Mouse (Mus musculus) C2C12 (cell line): ENCODE measurements around the gene Frmd5. TPM values are rescaled to one million over a fixed set of nuclear protein-coding genes. Genes with fewer than 3 reads are reported as not detected.
A peak's percentile ranks its signal among the peaks of the same experiment; 100 is the strongest.

Source experiments
- H3K27me3 ChIP-seq: one replicate; pipeline ENCODE4 v1.6.1; 2011; ENCODE audit not compliant: control insufficient read depth, insufficient read depth, insufficient read length
- H3K36me3 ChIP-seq: one replicate; pipeline ENCODE4 v1.6.1; 2011; ENCODE audit not compliant: control insufficient read depth, insufficient read depth
- H3K4me3 ChIP-seq: one replicate; pipeline ENCODE4 v1.5.1; 2011; ENCODE audit warnings: mild to moderate bottlenecking, control low read depth; ENCODE audit not compliant: poor library complexity, insufficient read depth, severe bottlenecking
- H3K79me2 ChIP-seq: one replicate; pipeline ENCODE4 v1.6.1; 2011; ENCODE audit not compliant: control insufficient read depth, insufficient read depth
- H3K79me3 ChIP-seq: one replicate; pipeline ENCODE4 v1.6.1; 2011; ENCODE audit warnings: low read depth, control low read depth
- H3ac ChIP-seq: one replicate; pipeline ENCODE3; 2011; ENCODE audit warnings: low read depth; ENCODE audit not compliant: control insufficient read depth, insufficient read length
- CEBPB ChIP-seq: IDR thresholded peaks from one replicate; pipeline ENCODE4 v1.6.1; 2011; ENCODE audit warnings: low read depth, mild to moderate bottlenecking, control low read depth, moderate library complexity
- CTCF ChIP-seq: IDR thresholded peaks from one replicate; pipeline ENCODE4 v1.5.1; 2011; ENCODE audit not compliant: control insufficient read depth, insufficient read depth, insufficient read length
- FOSL1 ChIP-seq: IDR thresholded peaks from one replicate; pipeline ENCODE4 v1.8.0; 2011; ENCODE audit warnings: mild to moderate bottlenecking, low read length; ENCODE audit not compliant: poor library complexity, insufficient read depth, severe bottlenecking
- MAX ChIP-seq: IDR thresholded peaks from one replicate; pipeline ENCODE4 v1.6.1; 2011; ENCODE audit warnings: mild to moderate bottlenecking, control low read depth
- MYOD1 ChIP-seq: IDR thresholded peaks from one replicate; pipeline ENCODE4 v1.6.1; 2011; ENCODE audit warnings: low read depth; ENCODE audit not compliant: control insufficient read depth, insufficient read length
- MYOG ChIP-seq: IDR thresholded peaks from one replicate; pipeline ENCODE4 v1.6.1; 2011; ENCODE audit not compliant: control insufficient read depth, insufficient read length; ENCODE audit errors: extremely low read depth
- USF1 ChIP-seq: IDR thresholded peaks from one replicate; pipeline ENCODE4 v1.6.1; 2011; ENCODE audit warnings: low read depth, mild to moderate bottlenecking, control low read depth, moderate library complexity
- polyA plus RNA-seq: library from polyadenylated mRNA; unstranded; fragments of >200 nt; fragmentation: generic; extraction: Trizol; gene quantifications from one replicate; pipeline ENCODE4 v1.2.1, GENCODE M21; 2012; ENCODE audit warnings: missing spikeins

Frmd5 gene
- polyA plus RNA-seq, 1 experiment = 0.51 TPM

DNA sequence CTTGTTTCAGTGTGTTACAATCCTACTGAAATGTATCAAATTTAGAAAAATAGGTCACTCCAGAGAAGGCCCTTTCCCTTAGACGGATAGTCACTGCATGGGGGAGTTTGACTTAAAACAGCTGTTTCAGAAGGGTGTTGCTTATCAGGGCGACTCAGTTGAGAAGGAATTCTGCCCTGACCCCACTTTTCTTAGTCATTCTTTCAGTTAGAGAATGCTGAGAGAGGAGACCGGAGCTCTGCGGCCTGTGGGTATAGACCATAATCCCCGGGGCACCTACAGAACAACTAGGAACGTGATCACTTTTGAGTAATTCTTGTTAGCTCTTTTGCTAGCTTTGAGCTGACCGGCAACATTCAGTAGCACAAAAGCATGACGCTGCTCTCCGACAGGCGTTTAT is 178.6 kb downstream of the Frmd5 start:
- Histone ChIP-seq H3K36me3 (no peaks in the 10 kb centered on the region), H3K4me3 (no peak overlapping the region), H3K79me3 (no peaks in the 10 kb centered on the region), H3K27me3 (no peaks in the 10 kb centered on the region), H3K79me2 (no peaks in the 10 kb centered on the region), H3ac (no peak overlapping the region)
- TF ChIP-seq MYOD1 = peak; percentile 91
- no peak for TF ChIP-seq CEBPB
- TF ChIP-seq CTCF = no peak
- peak; percentile 76 for TF ChIP-seq USF1
- TF ChIP-seq MAX = peak; percentile 61
- TF ChIP-seq MYOG = no peak
- peak; percentile 82 for TF ChIP-seq FOSL1

GRCm38 (mm10) chr2:121625901-121626300 is 181.0 kb downstream of the Frmd5 start:
- Histone ChIP-seq H3K4me3 (no peak overlapping the region), H3K27me3 (no peaks in the 10 kb centered on the region), H3K36me3 (no peaks in the 10 kb centered on the region), H3ac (no peak overlapping the region), H3K79me2 (no peaks in the 10 kb centered on the region), H3K79me3 (no peaks in the 10 kb centered on the region)
- TF ChIP-seq FOSL1 (no peak), CTCF (no peak), MYOG (no peak), MYOD1 (no peak), USF1 (no peak), MAX (no peak), CEBPB (no peak)

- H3ac ChIP-seq = no peak overlapping the region
- TF ChIP-seq CTCF (no peak), FOSL1 (peak; percentile 64), CEBPB (peak; percentile 76), MYOD1 (peak; percentile 56), USF1 (peak; percentile 47), MYOG (no peak), MAX (peak; percentile 77)
- H3K79me2 ChIP-seq = no peaks in the 10 kb centered on the region
- H3K79me3 ChIP-seq = no peaks in the 10 kb centered on the region
- H3K36me3 ChIP-seq = no peaks in the 10 kb centered on the region
- H3K4me3 ChIP-seq = no peak overlapping the region
- H3K27me3 ChIP-seq = no peaks in the 10 kb centered on the region
Measured at GRCm38 (mm10) chr2:121621262-121622163, 185.4 kb downstream of the Frmd5 start.

DNA sequence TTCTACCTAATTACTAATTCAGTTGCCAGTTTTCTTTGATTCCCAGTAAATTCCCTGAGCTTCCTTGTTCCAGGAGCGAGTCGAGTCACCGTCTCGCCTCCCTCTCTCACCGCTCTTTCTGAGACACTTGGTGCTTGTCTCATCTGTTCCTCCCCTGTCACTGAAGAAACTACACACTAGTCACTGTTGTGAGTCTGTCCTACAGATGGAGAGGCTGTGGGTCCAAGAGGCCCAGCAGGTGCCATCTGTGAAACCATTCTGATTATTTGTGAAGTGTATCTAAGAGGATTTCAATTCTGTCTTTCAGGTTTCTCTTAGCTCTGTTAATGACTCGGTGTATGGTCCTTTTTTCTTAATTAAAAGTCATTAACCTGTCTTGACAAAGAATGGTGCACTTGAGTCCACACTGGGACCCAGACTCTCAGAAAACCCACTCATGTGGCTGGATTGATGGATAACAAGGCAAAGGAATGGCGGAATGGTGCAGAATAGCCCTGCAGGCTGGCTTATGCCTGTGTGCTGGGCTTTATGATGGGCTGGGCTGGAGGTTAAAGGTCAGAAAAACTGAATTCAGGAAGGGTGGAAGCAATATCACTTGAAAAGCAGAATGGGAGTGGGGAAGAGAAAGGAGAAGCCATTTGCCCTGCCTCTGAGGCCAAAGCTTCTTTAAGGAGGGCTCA is 186.2 kb downstream of the Frmd5 start:
- no peaks in the 10 kb centered on the region for H3K36me3 ChIP-seq
- no peak overlapping the region for H3ac ChIP-seq
- H3K79me2 ChIP-seq = no peaks in the 10 kb centered on the region
- TF ChIP-seq CTCF (no peak), FOSL1 (no peak), MYOG (no peak), MYOD1 (no peak), MAX (no peak), USF1 (no peak), CEBPB (no peak)
- H3K27me3 ChIP-seq = no peaks in the 10 kb centered on the region
- H3K4me3 ChIP-seq = no peak overlapping the region
- H3K79me3 ChIP-seq = no peaks in the 10 kb centered on the region

GRCm38 (mm10) chr2:121615199-121615559 is 191.7 kb downstream of the Frmd5 start:
- Histone ChIP-seq H3K79me3 (no peaks in the 10 kb centered on the region), H3K27me3 (no peaks in the 10 kb centered on the region), H3K79me2 (no peaks in the 10 kb centered on the region), H3ac (no peak overlapping the region), H3K4me3 (no peak overlapping the region), H3K36me3 (no peaks in the 10 kb centered on the region)
- no peak for TF ChIP-seq FOSL1
- no peak for TF ChIP-seq MAX
- no peak for TF ChIP-seq CTCF
- no peak for TF ChIP-seq MYOG
- no peak for TF ChIP-seq CEBPB
- no peak for TF ChIP-seq MYOD1
- no peak for TF ChIP-seq USF1
